Mouse (Mus musculus) CD4-positive, CD25-positive, alpha-beta regulatory T cell, adult 2 months (primary cell): ENCODE data around the gene Slc37a3.

ENCODE experiments used
- DNase-seq: peaks from one replicate; pipeline ENCODE4 v3.0.0-alpha.2; 2012; ENCODE audit warnings: low read depth, low spot score

Gene Slc37a3

DNA sequence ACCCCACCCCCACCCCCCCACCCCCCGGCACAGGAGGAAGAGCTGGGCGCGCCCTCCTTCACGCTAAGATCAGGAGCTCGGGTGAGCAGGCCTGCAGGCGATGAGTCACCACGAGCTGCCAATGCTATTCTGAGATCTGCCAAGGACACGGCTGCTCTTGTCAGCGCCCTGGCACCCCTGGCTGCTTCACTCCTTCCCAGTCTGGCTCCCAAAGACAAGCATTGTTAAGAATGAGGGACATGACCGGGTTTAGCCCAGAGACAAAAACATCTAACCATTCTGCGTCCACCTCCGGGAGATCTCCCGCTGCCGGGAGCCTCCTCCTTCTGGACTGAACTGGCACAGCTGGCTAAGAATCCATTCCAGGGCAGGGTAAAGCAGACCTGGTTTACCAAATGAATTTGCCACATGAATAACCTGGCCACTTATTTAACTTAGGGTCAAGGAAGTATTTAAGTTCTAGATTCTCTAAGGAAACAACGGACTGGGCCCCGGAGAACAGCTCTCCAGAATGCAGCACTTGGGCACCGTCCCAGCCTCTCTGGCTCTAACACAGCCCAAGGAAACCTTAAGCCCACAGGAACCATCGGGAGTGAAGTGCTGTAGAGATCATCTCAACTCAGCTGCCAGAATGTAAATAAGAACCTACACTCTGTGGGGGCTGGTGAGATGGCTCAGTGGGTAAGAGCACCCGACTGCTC lies 58.3 kb downstream of the Slc37a3 start:
- DNase-seq, result peak; percentile 27

DNA sequence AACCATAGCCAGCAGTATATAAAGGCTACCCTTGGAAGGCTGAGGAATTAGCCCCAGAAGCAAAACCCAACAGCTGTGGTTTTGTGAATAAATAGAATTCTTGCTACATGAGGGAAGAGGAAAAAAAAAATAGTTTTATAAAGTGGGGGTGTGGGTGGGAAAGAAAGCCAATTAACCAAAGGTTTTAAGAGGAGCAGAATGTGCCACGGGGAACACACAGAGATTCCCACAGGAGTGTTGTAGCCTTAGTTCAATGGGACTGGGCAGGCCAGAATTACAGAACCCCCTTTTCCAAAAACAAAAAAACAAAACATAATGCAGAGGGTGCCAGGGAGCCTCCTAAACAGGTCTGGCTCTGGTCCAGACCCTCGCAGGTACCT lies 58.9 kb downstream of the Slc37a3 start:
- DNase-seq, result no peak

DNA sequence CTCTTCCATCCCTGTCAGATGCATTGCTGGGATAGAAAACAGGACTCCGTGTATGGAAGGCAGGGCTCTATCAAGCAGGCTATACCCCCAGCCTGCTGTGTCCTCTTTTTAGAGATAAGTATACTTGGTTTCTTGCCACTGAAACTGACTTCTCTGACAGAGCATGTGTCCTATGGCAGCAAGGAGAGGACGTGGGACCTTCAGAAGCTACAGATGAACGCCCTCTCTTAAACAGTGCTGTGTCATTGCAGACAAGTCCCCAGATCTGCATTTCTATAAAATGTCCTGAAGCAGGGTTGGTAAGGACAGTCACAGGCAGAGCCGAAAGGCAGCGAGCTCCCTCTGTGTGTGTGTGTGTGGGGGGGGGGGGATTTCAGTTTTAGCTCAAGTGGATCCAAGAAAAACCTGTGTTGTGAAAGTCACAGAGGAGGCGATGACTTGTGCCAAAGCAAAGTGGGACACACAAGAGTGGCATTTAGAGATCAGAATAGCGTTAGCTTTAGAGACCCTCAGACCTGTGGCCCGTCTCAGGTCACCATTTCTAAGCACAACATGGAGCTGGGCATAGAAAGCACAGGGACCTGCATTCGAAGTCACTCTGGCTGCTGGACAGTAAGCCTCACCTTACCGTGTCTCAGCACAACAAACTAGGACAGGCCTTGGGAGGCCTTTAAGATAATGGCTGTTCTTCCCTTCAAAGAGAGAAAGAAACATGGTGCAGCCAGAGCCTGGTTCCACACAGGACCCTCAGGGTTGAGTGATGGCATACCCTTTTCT lies 59.4 kb downstream of the Slc37a3 start:
- no peak for DNase-seq

DNA sequence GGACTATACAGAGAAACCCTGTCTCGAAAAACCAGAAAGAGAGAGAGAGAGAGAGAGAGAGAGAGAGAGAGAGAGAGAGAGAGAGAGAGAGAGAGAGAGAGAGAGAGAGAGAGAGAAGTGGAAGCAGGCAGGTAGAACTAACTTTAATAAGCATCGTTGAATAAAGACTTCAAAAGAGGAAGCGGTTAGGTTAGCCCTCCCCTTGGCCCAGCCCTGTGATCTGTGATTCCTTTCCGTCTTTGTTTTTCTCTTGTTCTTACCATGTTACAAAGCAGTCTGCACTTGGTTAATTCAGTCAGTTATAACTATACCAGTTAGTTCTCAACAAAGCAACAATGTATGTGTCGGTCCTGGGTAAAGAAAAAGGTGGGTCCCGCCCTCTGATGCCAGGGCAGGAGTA lies 61.4 kb downstream of the Slc37a3 start:
- peak; percentile 75 for DNase-seq

DNA sequence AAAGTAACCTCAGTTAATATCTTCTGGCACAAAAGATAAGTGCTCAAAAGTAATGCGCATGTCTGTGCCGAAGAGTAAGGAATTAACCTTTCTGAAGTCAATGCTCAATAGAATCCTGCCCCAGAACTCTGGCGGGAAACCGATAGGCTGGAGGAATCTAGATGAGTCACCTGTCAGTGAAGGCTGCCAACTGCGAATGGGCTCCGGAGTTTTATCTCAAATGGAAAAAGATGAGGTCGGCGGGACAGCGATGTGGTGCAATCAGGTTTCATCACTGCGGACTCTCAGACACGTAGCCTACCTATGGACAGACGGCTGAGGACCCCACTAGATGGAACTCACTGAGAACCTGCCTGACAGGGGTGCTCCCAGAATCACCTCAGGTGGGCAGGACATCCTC lies 63.0 kb downstream of the Slc37a3 start:
- no peak for DNase-seq

DNA sequence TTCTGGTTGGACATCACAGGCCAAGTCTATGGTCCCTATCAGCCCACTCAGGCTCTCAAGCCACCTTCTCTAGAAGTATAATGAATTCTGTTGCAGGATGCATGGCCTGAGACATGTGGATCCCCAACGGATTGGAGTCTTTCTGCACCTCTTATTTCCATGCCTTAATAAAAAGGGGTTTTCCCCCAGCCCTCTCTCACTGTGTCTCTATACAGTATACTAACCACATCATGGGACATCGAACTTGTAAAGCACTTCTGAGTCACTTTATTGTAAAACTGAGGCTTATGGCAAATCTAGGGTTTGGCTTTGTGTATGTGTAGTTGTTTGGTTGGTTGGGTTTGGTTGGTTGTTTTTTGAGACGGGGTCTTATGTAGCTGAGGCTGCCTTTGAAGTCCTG lies 65.7 kb downstream of the Slc37a3 start:
- peak; percentile 48 for DNase-seq

DNA sequence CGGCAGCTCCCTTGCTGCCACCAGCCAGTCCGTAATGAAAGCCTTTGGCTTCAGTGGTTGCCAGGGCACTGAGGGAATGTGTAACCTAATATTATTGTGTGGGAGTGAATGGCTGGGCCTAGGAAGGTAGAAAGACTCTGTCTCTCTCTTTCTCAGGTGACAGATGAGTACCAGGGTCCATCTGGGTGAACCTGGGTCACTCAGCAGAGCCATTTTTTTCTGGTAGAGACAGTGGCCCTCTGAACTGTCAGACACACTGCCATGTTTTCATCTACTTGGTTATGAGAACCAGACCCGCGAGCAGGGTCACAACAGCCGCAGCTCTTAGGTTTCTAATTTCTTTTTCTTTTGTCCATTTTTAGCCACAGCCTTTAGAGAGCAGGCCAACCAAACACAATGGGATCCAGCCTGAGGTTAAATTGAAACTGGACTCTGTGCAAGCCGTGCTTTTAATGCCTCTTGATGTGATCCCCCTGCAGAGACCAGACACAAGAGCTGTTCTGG lies 73.1 kb downstream of the Slc37a3 start:
- no peak for DNase-seq

DNA sequence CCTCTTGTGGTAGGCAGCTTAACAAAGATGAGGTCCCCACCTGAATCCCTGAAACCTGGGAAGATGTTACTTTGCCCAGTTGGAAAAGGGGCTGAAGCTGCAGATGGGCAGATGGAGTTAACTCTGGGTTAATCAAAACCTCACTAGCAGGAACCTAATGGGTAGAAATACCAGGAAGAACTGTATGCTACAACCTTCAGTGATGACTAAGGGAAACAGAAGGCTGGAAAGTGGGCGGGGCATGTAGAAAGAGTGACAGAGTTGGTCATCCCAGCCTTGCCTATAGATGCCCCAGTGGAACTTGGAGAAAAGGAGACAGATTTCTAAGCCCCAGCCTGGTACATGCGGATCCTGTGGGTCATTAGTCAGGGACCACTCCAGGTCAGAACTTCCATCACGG lies 76.0 kb downstream of the Slc37a3 start:
- DNase-seq, result no peak

DNA sequence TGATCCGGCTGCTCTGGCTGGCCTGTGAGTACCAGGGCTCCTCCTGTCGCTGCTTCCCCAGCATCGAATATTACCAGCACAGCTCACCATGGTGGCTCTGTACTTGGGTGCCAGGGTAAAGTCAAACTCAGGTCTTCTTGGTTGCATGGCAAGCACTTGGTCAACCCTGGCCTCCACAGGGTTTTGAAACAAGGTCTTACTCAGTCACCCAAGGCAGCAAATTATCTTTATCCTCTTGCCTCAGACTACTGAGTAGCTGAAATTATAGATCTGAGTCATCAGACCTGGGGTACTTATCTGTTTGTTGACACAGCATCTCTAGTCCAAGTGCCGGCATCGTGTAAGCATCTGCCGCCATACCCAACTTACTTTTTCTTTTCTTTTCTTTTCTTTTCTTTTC lies 80.4 kb downstream of the Slc37a3 start:
- no peak for DNase-seq

DNA sequence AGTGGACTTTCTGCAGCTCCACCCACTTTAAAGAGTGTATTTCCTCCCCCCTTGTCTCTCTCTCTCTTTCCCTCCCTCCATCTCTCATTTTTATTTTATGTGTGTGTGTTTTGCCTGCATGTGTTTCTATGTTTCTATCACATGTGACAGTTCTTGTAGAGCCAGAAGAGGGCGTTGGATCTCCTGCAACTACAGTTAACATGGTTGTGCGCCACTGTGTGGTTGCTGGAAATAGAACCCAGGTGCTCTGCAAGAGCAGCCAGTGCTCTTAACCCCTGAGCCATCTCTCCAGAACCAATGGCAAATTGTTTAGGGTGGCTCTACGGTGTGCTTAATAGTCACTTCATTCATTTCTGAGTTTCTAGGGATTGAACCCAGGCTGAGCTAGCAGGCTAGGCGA lies 81.0 kb downstream of the Slc37a3 start:
- peak; percentile 22 for DNase-seq

DNA sequence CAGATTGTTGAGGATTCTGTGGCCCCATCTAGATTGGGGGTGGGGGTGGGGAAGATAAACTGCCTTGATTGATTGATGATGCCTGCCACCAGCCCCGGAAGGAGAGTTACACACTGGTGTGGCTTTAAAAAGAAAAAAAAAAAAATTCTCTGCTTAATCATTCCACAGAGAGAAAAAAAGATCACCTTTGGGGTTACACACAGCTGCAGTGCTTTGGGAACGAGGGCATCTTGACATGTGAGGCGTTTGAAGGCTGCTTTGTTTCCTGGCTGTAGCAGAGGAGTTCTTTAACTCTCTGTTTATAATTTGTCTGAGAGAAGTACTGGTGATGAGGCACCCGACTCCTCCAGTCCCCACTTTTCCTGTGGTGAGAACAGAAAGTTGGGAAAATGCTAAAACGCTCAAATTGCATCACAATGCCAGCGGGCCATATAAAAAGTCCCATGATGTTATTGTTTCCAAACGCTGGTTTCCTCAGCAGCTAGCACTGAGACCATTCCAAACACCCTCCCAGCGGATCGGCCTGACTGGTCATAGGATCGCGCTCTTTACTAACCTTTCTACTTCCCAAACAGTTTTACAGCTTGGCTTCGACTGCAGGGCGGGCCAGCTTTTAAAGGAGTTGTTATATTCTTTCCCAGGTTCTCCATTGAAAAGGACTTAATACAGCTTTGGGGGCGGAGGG lies 81.6 kb downstream of the Slc37a3 start:
- no peak for DNase-seq

DNA sequence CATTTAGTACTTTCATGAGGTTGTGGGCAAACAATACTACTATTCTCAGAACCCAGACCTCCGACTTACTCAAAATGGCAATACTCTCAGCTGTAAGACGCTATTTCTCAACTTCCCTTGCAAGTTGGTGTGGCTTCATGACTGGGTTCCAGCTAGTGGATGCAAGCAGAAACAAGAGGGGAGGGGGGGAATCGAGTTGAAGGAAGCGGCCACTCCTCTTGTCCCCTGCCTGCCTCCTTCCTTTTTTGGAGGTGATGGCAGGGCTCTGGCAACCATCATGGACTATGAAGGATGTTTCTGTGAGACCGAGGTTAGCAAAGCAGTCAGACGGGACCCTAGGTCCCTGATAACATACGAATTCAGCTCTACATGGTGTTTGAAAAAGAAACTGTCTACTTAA lies 87.8 kb downstream of the Slc37a3 start:
- DNase-seq, result no peak

DNA sequence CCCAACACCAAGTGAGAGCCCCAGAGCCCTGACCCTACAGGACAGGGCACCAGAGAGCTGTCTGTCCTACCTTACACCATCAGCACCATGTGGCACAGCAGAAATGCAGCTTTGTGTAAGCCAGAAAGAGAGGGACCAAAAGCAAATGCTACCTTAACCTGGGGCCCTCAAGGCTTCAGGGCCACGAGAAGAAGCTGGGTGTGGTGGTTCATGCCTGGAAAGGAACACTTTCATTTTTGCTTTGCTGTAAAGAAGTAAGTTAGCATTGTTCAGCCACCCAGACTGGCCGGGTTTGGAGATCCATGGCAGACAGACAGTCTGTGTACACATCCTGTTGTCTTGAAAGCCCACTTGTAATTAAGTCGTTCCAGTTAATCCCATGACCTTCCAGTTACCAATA lies 89.7 kb downstream of the Slc37a3 start:
- peak; percentile 49 for DNase-seq

DNA sequence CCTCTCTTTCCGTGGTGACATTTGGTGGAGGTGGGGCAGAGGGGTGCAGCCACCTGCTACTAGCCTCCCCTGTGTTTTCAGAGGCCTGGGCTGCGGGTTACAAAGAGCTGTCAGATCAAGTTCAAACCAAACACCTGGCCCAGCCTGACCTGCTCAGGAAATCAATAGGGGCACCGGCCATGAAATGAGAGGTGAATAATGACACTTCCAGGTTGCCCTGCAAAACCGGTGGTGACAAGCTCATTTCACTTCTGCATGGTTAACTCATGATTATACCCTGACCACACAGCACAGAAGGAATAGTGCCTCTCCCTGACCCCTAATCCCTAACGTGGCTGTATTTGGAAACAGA lies 90.8 kb downstream of the Slc37a3 start:
- DNase-seq, result peak; percentile 23

DNA sequence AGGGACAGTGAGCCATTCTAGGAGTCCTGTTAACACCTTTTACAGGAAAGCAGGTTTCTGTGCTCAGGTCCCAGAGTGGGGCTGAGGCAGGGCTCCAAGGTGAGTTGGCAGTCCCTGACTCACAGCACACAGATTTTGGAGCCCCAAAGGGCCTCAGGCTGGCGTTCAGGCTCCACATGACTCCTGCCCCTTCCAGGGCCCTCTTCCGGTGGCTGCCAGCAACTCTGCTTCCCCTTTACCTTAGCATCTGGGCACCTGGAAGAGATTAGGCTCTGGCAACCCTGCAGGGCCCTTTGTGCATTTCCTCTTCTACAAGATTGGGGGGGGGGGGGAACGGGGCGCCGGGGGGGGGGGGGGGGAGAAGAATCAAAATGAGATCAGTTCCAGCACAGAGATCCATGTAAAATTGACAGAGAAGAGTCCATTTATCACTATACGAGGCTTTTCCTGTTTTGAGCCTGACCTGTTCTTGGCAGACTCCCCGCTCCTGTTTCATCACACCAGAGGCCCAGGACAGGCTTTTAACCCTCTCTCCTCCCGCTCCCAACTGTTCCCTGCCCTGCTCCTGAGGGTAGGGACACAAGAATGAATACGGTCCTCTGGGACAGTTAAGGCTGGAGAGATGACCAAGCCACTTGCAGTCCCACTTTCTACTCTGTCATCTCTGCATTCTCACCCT lies 91.3 kb downstream of the Slc37a3 start:
- peak; percentile 57 for DNase-seq

DNA sequence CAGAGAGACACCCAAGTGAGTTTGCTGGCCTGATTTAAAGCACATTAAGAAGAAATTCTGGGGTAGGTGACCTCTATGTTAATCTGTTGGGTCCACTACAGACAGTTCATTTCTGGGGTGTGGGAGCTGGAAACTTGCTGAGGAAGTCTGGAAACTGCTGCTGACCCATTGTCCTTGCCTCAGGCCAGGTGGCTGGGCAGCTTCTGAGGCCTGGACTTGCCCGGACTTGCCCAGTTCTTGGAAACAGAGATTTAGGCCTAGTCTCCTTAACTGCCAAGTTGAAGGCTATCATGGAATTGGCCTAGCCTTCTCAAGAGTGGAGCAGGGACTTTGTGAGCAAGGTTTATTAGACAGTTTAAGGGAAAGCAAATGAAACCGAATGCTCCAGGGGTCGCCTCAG lies 92.6 kb downstream of the Slc37a3 start:
- DNase-seq, result no peak
